In genomic region chr15:82416797-82417789, GRCm38 (mm10) we compare ENCODE assay signal across 8 mouse cellular contexts. TPM values are rescaled to one million over a fixed set of nuclear protein-coding genes. Genes with fewer than 3 reads are reported as not detected.
DNase-seq lines count a peak whose midpoint lies in the region; ATAC-seq lines count a peak whose summit lies in the region.

No protein-coding gene starts in this region.

- no peak overlapping the region for H3K27ac ChIP-seq in forebrain, embryonic 11.5 days (ENCODE audit: low read depth, low read length)
- H3K27ac ChIP-seq in heart, embryonic 15.5 days, result no peak overlapping the region
- no peak overlapping the region for H3K27ac ChIP-seq in liver, embryonic 13.5 days
- no peak overlapping the region for H3K27ac ChIP-seq in stomach, embryonic 15.5 days

- no peaks in the 10 kb centered on the region for H3K9me3 ChIP-seq in forebrain, embryonic 11.5 days (ENCODE audit: control insufficient read depth, low read length)
- no peaks in the 10 kb centered on the region for H3K9me3 ChIP-seq in heart, embryonic 15.5 days (replicated peaks)
- no peaks in the 10 kb centered on the region for H3K9me3 ChIP-seq in liver, embryonic 13.5 days (replicated peaks)
- no peaks in the 10 kb centered on the region for H3K9me3 ChIP-seq in stomach, embryonic 15.5 days

- H3K36me3 ChIP-seq in forebrain, embryonic 11.5 days (ENCODE audit: control insufficient read depth, insufficient read depth, low read length), result no peaks in the 10 kb centered on the region
- no peaks in the 10 kb centered on the region for H3K36me3 ChIP-seq in heart, embryonic 15.5 days
- H3K36me3 ChIP-seq in liver, embryonic 13.5 days, result no peaks in the 10 kb centered on the region
- H3K36me3 ChIP-seq in stomach, embryonic 15.5 days, result no peaks in the 10 kb centered on the region

- 26% methylated on average over 16 of the region's 16 CpGs for WGBS in forebrain, embryonic 11.5 days
- WGBS in heart, embryonic 15.5 days, result 32% methylated on average over 16 of the region's 16 CpGs
- WGBS in liver, embryonic 13.5 days (ENCODE audit: insufficient replicate concordance), result 35% methylated on average over 16 of the region's 16 CpGs
- WGBS in stomach, embryonic 15.5 days, result 34% methylated on average over 16 of the region's 16 CpGs

- peak overlapping the region; percentile 26; the same call in 1 of the 2 replicates for H3K4me2 ChIP-seq in forebrain, embryonic 11.5 days (ENCODE audit: low read depth, low read length, severe bottlenecking)
- peak overlapping the region; percentile 47 for H3K4me2 ChIP-seq in heart, embryonic 15.5 days
- H3K4me2 ChIP-seq in liver, embryonic 13.5 days, result no peak overlapping the region
- no peak overlapping the region for H3K4me2 ChIP-seq in stomach, embryonic 15.5 days

- 0 out of 2 replicates have a peak, but pooled peaks cover 2% of the 10 kb centered on the region for H3K4me1 ChIP-seq in forebrain, embryonic 11.5 days (replicated peaks; ENCODE audit: control insufficient read depth, insufficient read depth, low read length)
- H3K4me1 ChIP-seq in heart, embryonic 15.5 days (replicated peaks), result peaks cover 6% of the 10 kb centered on the region
- peaks cover 8% of the 10 kb centered on the region for H3K4me1 ChIP-seq in liver, embryonic 13.5 days (replicated peaks)
- H3K4me1 ChIP-seq in stomach, embryonic 15.5 days, result peaks cover 7% of the 10 kb centered on the region

- no peak overlapping the region for H3K4me3 ChIP-seq in forebrain, embryonic 11.5 days (ENCODE audit: low read depth, low read length)
- H3K4me3 ChIP-seq in heart, embryonic 15.5 days, result peak overlapping the region; percentile 13; the same call in 1 of the 2 replicates
- H3K4me3 ChIP-seq in liver, embryonic 13.5 days (replicated peaks), result no peak overlapping the region
- no peak overlapping the region; the same call in 1 of the 2 replicates for H3K4me3 ChIP-seq in stomach, embryonic 15.5 days (replicated peaks)

- peak; percentile 75 for ATAC-seq in forebrain, embryonic 11.5 days (replicated peaks; ENCODE audit: low FRiP score)
- ATAC-seq in heart, embryonic 15.5 days (replicated peaks; ENCODE audit: insufficient number of reproducible peaks, insufficient read depth, low FRiP score, low read depth), result peak; percentile 95
- ATAC-seq in liver, embryonic 13.5 days (ENCODE audit: low read depth), result peak; percentile 74
- peak; percentile 79 for ATAC-seq in stomach, embryonic 15.5 days (ENCODE audit: insufficient read depth, low FRiP score, low read depth)

- H3K9ac ChIP-seq in forebrain, embryonic 11.5 days (ENCODE audit: low read length), result peak overlapping the region; percentile 37; the same call in 1 of the 2 replicates
- 0 out of 2 replicates have a peak overlapping the region, but pooled peaks have one; percentile 14 for H3K9ac ChIP-seq in heart, embryonic 15.5 days
- 0 out of 2 replicates have a peak overlapping the region, but pooled peaks have one; percentile 22 for H3K9ac ChIP-seq in liver, embryonic 13.5 days
- H3K9ac ChIP-seq in stomach, embryonic 15.5 days, result no peak overlapping the region

- no peaks in the 10 kb centered on the region for H3K27me3 ChIP-seq in forebrain, embryonic 11.5 days (ENCODE audit: control insufficient read depth, insufficient read depth, low read length)
- H3K27me3 ChIP-seq in heart, embryonic 15.5 days, result no peaks in the 10 kb centered on the region
- no peaks in the 10 kb centered on the region for H3K27me3 ChIP-seq in liver, embryonic 13.5 days
- no peaks in the 10 kb centered on the region for H3K27me3 ChIP-seq in stomach, embryonic 15.5 days (replicated peaks)

- peak; percentile 60 to 70 for DNase-seq in CD8-positive naive resting alpha-beta T cell, adult 2 months (ENCODE audit: low read depth in 2 of 2, low spot score in 2 of 2)
- peak; percentile 17 for DNase-seq in c-Kit-positive CD71-negative TER-119-negative erythroid progenitor cells, embryonic 14.5 days (ENCODE audit: low read depth)
- DNase-seq in forebrain, embryonic 11.5 days (ENCODE audit: low spot score), result peak; percentile 77
- DNase-seq in kidney, postnatal 25 days, result peak; percentile 93
- peak; percentile 27 for DNase-seq in liver, embryonic 13.5 days
- DNase-seq in neural tube, embryonic 10.5 days (ENCODE audit: extremely low spot score, low spot score), result peak; percentile 63

RNA-seq across cellular contexts. Expression of gene Cyp2d10, which starts 10.1 kb away (rescaled TPM):
- not detected in 2 replicates for polyA plus RNA-seq in forebrain, embryonic 11.5 days (2014; fragmentation: Nextera tagmentation; extraction: Ambion mirVana)
- polyA plus RNA-seq in heart, embryonic 15.5 days (2015; fragmentation: Nextera tagmentation; extraction: Ambion mirVana), result 1.0 TPM in 1 of 2 replicates, not detected in the other
- polyA plus RNA-seq in liver, embryonic 13.5 days (2015; fragmentation: Nextera tagmentation; extraction: Ambion mirVana), result 18.9 and 19.6 TPM in 2 replicates
- 2.1 and 3.4 TPM in 2 replicates for polyA plus RNA-seq in stomach, embryonic 15.5 days (2015; fragmentation: Nextera tagmentation; extraction: Ambion mirVana)

RNA-seq across cellular contexts. Expression of gene Cyp2d9, which starts 16.1 kb away (rescaled TPM):
- not detected in 2 replicates for polyA plus RNA-seq in forebrain, embryonic 11.5 days (2014; fragmentation: Nextera tagmentation; extraction: Ambion mirVana)
- polyA plus RNA-seq in heart, embryonic 15.5 days (2015; fragmentation: Nextera tagmentation; extraction: Ambion mirVana), result not detected in 2 replicates
- 0.71 and 1.4 TPM in 2 replicates for polyA plus RNA-seq in liver, embryonic 13.5 days (2015; fragmentation: Nextera tagmentation; extraction: Ambion mirVana)
- 0.60 TPM in 1 of 2 replicates, not detected in the other for polyA plus RNA-seq in stomach, embryonic 15.5 days (2015; fragmentation: Nextera tagmentation; extraction: Ambion mirVana)

RNA-seq across cellular contexts. Expression of gene Cyp2d11, which starts 23.3 kb away (rescaled TPM):
- not detected in 2 replicates for polyA plus RNA-seq in forebrain, embryonic 11.5 days (2014; fragmentation: Nextera tagmentation; extraction: Ambion mirVana)
- polyA plus RNA-seq in heart, embryonic 15.5 days (2015; fragmentation: Nextera tagmentation; extraction: Ambion mirVana), result not detected in 2 replicates
- polyA plus RNA-seq in liver, embryonic 13.5 days (2015; fragmentation: Nextera tagmentation; extraction: Ambion mirVana), result not detected in 2 replicates
- not detected in 2 replicates for polyA plus RNA-seq in stomach, embryonic 15.5 days (2015; fragmentation: Nextera tagmentation; extraction: Ambion mirVana)

RNA-seq across cellular contexts. Expression of gene Cyp2d22, which starts 37.0 kb away (rescaled TPM):
- polyA plus RNA-seq in forebrain, embryonic 11.5 days (2014; fragmentation: Nextera tagmentation; extraction: Ambion mirVana), result 2.5 and 3.6 TPM in 2 replicates
- 12.3 and 14.2 TPM in 2 replicates for polyA plus RNA-seq in heart, embryonic 15.5 days (2015; fragmentation: Nextera tagmentation; extraction: Ambion mirVana)
- 7.8 and 9.3 TPM in 2 replicates for polyA plus RNA-seq in liver, embryonic 13.5 days (2015; fragmentation: Nextera tagmentation; extraction: Ambion mirVana)
- 12.1 and 14.3 TPM in 2 replicates for polyA plus RNA-seq in stomach, embryonic 15.5 days (2015; fragmentation: Nextera tagmentation; extraction: Ambion mirVana)

Comparison
In these comparisons a context has a peak if more than half of its experiments do, and no peak if none do; other contexts are left out.
1. DNase-seq: peak in every context shown above with its lines; median percentile 93 in kidney, postnatal 25 days; 77 in forebrain, embryonic 11.5 days; 65 in CD8-positive naive resting alpha-beta T cell, adult 2 months; 63 in neural tube, embryonic 10.5 days; 27 in liver, embryonic 13.5 days; 17 in c-Kit-positive CD71-negative TER-119-negative erythroid progenitor cells, embryonic 14.5 days.
2. H3K4me2 ChIP-seq: peak in forebrain, embryonic 11.5 days (single experiment) and heart, embryonic 15.5 days (single experiment); none in liver, embryonic 13.5 days (single experiment) and stomach, embryonic 15.5 days (single experiment).
3. Peak in every context shown above with its lines, with median percentiles within 50 percentile points of each other: ATAC-seq.